Mouse (Mus musculus): ENCODE measurements around the gene B4galt4. TPM values are rescaled to one million over a fixed set of nuclear protein-coding genes. Genes with fewer than 3 reads are reported as not detected.
A peak's percentile ranks its signal among the peaks of the same experiment; 100 is the strongest.

B4galt4 gene
- polyA plus RNA-seq, 1 experiment from 2014 or later, result 20.7 TPM

- WGBS, result 85% methylated on average over 13 of the region's 13 CpGs
- Histone ChIP-seq H3K9ac (no peak overlapping the region), H3K27ac (no peak overlapping the region), H3K4me1 (peaks cover 9% of the 10 kb centered on the region; the same call in 1 of the 2 replicates), H3K4me3 (peak overlapping the region; percentile 75; the same call in 1 of the 2 replicates), H3K27me3 (replicated peaks) (no peaks in the 10 kb centered on the region; the same call in 1 of the 2 replicates), H3K9me3 (no peaks in the 10 kb centered on the region), H3K36me3 (no peaks in the 10 kb centered on the region), H3K4me2 (replicated peaks) (peak overlapping the region; percentile 96)
- ATAC-seq (ENCODE audit: low FRiP score, low read depth), result no peak
Measured at GRCm38 (mm10) chr16:38741204-38741903, 710 bp upstream of the B4galt4 start.

- WGBS, result under 1% methylated on average over 13 of the region's 13 CpGs
- Histone ChIP-seq H3K9me3 (no peaks in the 10 kb centered on the region), H3K4me2 (replicated peaks) (peak overlapping the region; percentile 96), H3K27me3 (replicated peaks) (no peaks in the 10 kb centered on the region; the same call in 1 of the 2 replicates), H3K9ac (peak overlapping the region; percentile 87), H3K27ac (no peak overlapping the region), H3K4me3 (peak overlapping the region; percentile 75), H3K36me3 (no peaks in the 10 kb centered on the region), H3K4me1 (peaks cover 9% of the 10 kb centered on the region; the same call in 1 of the 2 replicates)
- peak; percentile 67 for ATAC-seq (ENCODE audit: low FRiP score, low read depth)
Measured at GRCm38 (mm10) chr16:38742659-38743131, 631 bp downstream of the B4galt4 start.

GRCm38 (mm10) chr16:38743941-38744673 is 2.0 kb downstream of the B4galt4 start:
- Histone ChIP-seq H3K27ac (no peak overlapping the region), H3K4me2 (replicated peaks) (no peak overlapping the region), H3K9ac (no peak overlapping the region), H3K9me3 (no peaks in the 10 kb centered on the region), H3K36me3 (no peaks in the 10 kb centered on the region), H3K4me1 (peaks cover 9% of the 10 kb centered on the region; the same call in 1 of the 2 replicates), H3K4me3 (no peak overlapping the region), H3K27me3 (replicated peaks) (no peaks in the 10 kb centered on the region; the same call in 1 of the 2 replicates)
- 85% methylated on average over 10 of the region's 10 CpGs for WGBS
- no peak for ATAC-seq (ENCODE audit: low FRiP score, low read depth)

- Histone ChIP-seq H3K36me3 (no peaks in the 10 kb centered on the region), H3K4me2 (replicated peaks) (no peak overlapping the region), H3K9ac (no peak overlapping the region), H3K4me3 (no peak overlapping the region), H3K9me3 (no peaks in the 10 kb centered on the region), H3K27me3 (replicated peaks) (no peaks in the 10 kb centered on the region), H3K27ac (no peak overlapping the region), H3K4me1 (no peaks in the 10 kb centered on the region)
- ATAC-seq (ENCODE audit: low FRiP score, low read depth), result no peak
- 75% methylated on average over 6 of the region's 6 CpGs for WGBS
Measured at GRCm38 (mm10) chr16:38750803-38751202, 8.7 kb downstream of the B4galt4 start.

- no peaks in the 10 kb centered on the region for H3K27me3 ChIP-seq (replicated peaks)
- no peak overlapping the region for H3K27ac ChIP-seq
- no peak overlapping the region for H3K9ac ChIP-seq
- H3K36me3 ChIP-seq, result peaks cover 3% of the 10 kb centered on the region; the same call in 1 of the 2 replicates
- WGBS, result 66% methylated on average over 11 of the region's 11 CpGs
- no peak overlapping the region for H3K4me2 ChIP-seq (replicated peaks)
- no peaks in the 10 kb centered on the region for H3K9me3 ChIP-seq
- no peak for ATAC-seq (ENCODE audit: low FRiP score, low read depth)
- no peaks in the 10 kb centered on the region for H3K4me1 ChIP-seq
- H3K4me3 ChIP-seq, result no peak overlapping the region
Measured at GRCm38 (mm10) chr16:38753631-38754030, 11.6 kb downstream of the B4galt4 start.

- Histone ChIP-seq H3K9ac (no peak overlapping the region), H3K27me3 (replicated peaks) (no peaks in the 10 kb centered on the region), H3K4me3 (no peak overlapping the region), H3K9me3 (no peaks in the 10 kb centered on the region), H3K36me3 (peaks cover 10% of the 10 kb centered on the region), H3K27ac (no peak overlapping the region), H3K4me1 (no peaks in the 10 kb centered on the region), H3K4me2 (replicated peaks) (no peak overlapping the region)
- no peak for ATAC-seq (ENCODE audit: low FRiP score, low read depth)
- 66% methylated on average over 7 of the region's 7 CpGs for WGBS
Measured at GRCm38 (mm10) chr16:38755452-38756176, 13.6 kb downstream of the B4galt4 start.

GRCm38 (mm10) chr16:38756177-38756503 is 14.1 kb downstream of the B4galt4 start:
- Histone ChIP-seq H3K36me3 (peaks cover 10% of the 10 kb centered on the region), H3K4me2 (replicated peaks) (no peak overlapping the region), H3K27ac (no peak overlapping the region), H3K9me3 (no peaks in the 10 kb centered on the region), H3K27me3 (replicated peaks) (no peaks in the 10 kb centered on the region), H3K4me1 (no peaks in the 10 kb centered on the region), H3K4me3 (no peak overlapping the region), H3K9ac (no peak overlapping the region)
- 58% methylated on average over 5 of the region's 5 CpGs for whole genome bisulfite sequencing
- ATAC-seq (ENCODE audit: low FRiP score, low read depth), result no peak

- Histone ChIP-seq H3K4me1 (no peaks in the 10 kb centered on the region), H3K36me3 (peaks cover 10% of the 10 kb centered on the region), H3K27me3 (replicated peaks) (no peaks in the 10 kb centered on the region), H3K4me3 (no peak overlapping the region), H3K9ac (no peak overlapping the region), H3K27ac (no peak overlapping the region), H3K9me3 (no peaks in the 10 kb centered on the region), H3K4me2 (replicated peaks) (no peak overlapping the region)
- WGBS, result 74% methylated on average over 4 of the region's 4 CpGs
- no peak for ATAC-seq (ENCODE audit: low FRiP score, low read depth)
Measured at GRCm38 (mm10) chr16:38756572-38756971, 14.5 kb downstream of the B4galt4 start.

- Histone ChIP-seq H3K36me3 (peaks cover 10% of the 10 kb centered on the region), H3K4me3 (no peak overlapping the region), H3K27ac (no peak overlapping the region), H3K9ac (no peak overlapping the region), H3K9me3 (no peaks in the 10 kb centered on the region), H3K27me3 (replicated peaks) (no peaks in the 10 kb centered on the region), H3K4me1 (no peaks in the 10 kb centered on the region), H3K4me2 (replicated peaks) (no peak overlapping the region)
- no peak for ATAC-seq (ENCODE audit: low FRiP score, low read depth)
- WGBS, result 94% methylated on average over 19 of the region's 19 CpGs
Measured at GRCm38 (mm10) chr16:38757626-38758025, 15.6 kb downstream of the B4galt4 start.

GRCm38 (mm10) chr16:38758104-38758861 is 16.2 kb downstream of the B4galt4 start:
- H3K4me2 ChIP-seq (replicated peaks), result no peak overlapping the region
- no peak overlapping the region for H3K4me3 ChIP-seq
- no peaks in the 10 kb centered on the region for H3K4me1 ChIP-seq
- no peak overlapping the region for H3K27ac ChIP-seq
- WGBS, result 87% methylated on average over 12 of the region's 12 CpGs
- H3K9ac ChIP-seq, result no peak overlapping the region
- peaks cover 10% of the 10 kb centered on the region for H3K36me3 ChIP-seq
- H3K9me3 ChIP-seq, result no peaks in the 10 kb centered on the region
- no peak for ATAC-seq (ENCODE audit: low FRiP score, low read depth)
- no peaks in the 10 kb centered on the region for H3K27me3 ChIP-seq (replicated peaks)

- WGBS, result 97% methylated on average over 5 of the region's 5 CpGs
- Histone ChIP-seq H3K27ac (no peak overlapping the region), H3K4me2 (replicated peaks) (no peak overlapping the region), H3K9me3 (no peaks in the 10 kb centered on the region), H3K4me3 (no peak overlapping the region), H3K4me1 (no peaks in the 10 kb centered on the region), H3K27me3 (replicated peaks) (no peaks in the 10 kb centered on the region), H3K9ac (no peak overlapping the region), H3K36me3 (peaks cover 10% of the 10 kb centered on the region)
- no peak for ATAC-seq (ENCODE audit: low FRiP score, low read depth)
Measured at GRCm38 (mm10) chr16:38760239-38760638, 18.2 kb downstream of the B4galt4 start.
